Mouse (Mus musculus): ENCODE data around the gene Atf6.

Atf6 gene

GRCm38 (mm10) chr1:170657643-170658314, 209.8 kb downstream of the Atf6 start:
- DNase-seq (ENCODE audit: low read depth): no peak

DNA sequence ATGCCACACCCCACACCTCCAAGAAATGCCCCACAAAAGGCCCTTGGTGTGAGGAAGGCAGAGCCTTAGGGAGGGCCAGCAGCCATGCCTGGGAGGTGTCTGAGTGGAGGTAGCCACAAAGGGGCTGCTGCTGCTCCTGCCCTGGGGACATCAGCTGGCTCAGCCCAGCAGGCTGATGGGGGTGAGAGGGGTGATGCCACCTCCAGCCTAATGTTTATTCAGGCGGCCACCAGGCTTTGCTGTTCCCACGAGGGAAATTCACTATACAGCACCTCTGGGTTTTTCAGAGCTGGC, 210.4 kb downstream of the Atf6 start:
- no peak for DNase-seq (ENCODE audit: low read depth)

- DNase-seq (ENCODE audit: low read depth): no peak
Observed at GRCm38 (mm10) chr1:170656518-170657227, 210.9 kb downstream of the Atf6 start.

DNA sequence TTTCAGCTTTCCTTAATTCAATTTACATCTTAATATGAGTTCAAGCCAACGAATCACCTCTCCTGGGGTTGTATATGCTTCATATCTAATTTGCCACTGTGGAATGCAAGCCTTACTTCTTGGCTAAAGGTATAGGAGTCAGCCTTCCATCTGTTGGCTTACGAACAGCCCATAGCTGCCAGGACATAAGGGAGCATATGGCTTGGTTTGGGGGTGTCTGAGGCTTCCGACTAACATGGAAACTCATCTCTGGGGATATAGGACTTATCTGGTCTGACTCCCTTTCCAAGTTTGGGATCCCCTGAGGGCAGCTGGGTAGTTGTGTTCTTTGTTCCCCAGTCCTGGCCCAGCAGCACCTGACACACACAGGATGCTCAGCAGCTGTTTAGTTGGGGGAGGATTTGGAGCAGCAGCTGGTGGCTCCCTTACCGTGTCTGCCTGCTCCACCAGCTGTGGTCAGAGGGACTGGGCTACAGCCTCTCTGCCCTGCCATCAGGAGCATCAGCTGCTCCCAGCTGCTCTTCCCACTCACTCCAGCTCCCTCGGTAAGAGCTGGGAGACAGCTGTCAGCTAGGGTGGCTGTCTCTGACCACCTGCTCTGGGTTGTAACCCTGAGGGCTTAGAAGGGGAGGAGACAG, 212.2 kb downstream of the Atf6 start:
- DNase-seq (ENCODE audit: low read depth): no peak
